Mouse (Mus musculus): ENCODE results near the gene Ufsp2.

DNA sequence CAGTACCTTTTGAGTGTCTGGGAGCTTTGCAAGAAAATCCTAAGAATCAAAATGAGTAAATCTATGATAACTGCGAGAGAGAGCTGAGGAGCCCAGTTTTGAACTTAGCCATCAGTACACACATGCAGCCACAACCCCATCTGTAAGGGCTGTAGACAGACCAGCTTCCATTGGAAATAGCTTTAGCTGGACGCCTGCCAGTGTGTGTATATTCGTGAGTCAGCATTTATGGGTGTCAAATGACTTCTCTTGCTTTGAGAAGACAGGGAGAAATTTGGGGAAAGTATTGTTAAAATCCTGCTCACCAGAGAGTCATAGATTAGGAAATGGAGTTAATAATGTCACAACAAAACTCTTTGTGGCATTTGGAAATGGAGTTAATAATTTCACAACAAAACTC is 11.3 kb downstream of the Ufsp2 start:
- TF ChIP-seq CTCF (IDR thresholded peaks at IDR 0.05; ENCODE audit: extremely low read depth, insufficient read depth, insufficient read length, insufficient replicate concordance) (no peak), POLR2A (IDR thresholded peaks at IDR 0.05; ENCODE audit: low read depth, low read length) (no peak)

Data from spleen, adult 2 months (tissue).